Mouse (Mus musculus): ENCODE data around the gene Sympk.

- TF ChIP-seq CTCF (IDR thresholded peaks at IDR 0.05; ENCODE audit: low read depth) (peak; percentile 35; the same call in 1 of the 2 replicates), EP300 (IDR thresholded peaks at IDR 0.05; ENCODE audit: low read depth) (no peak)
Measured at GRCm38 (mm10) chr7:19074494-19074893, 50.3 kb downstream of the Sympk start.
